Comparison of ENCODE assay signal across 8 mouse cellular contexts in genomic region chr13:109686116-109686876, GRCm38 (mm10).
DNase-seq lines count a peak whose midpoint lies in the region; ATAC-seq and TF ChIP-seq lines count a peak whose summit lies in the region.

No protein-coding gene starts in this region.

- H3K27me3 ChIP-seq in forebrain, embryonic 10.5 days (ENCODE audit: poor library complexity, severe bottlenecking), result 0 out of 2 replicates have a peak, but pooled peaks cover 3% of the 10 kb centered on the region
- H3K27me3 ChIP-seq in limb, embryonic 13.5 days, result no peaks in the 10 kb centered on the region
- no peaks in the 10 kb centered on the region for H3K27me3 ChIP-seq in neural tube, embryonic 15.5 days (replicated peaks)

- no peaks in the 10 kb centered on the region for H3K36me3 ChIP-seq in forebrain, embryonic 10.5 days (replicated peaks)
- no peaks in the 10 kb centered on the region for H3K36me3 ChIP-seq in limb, embryonic 13.5 days
- no peaks in the 10 kb centered on the region for H3K36me3 ChIP-seq in neural tube, embryonic 15.5 days

- peak; percentile 65 for ATAC-seq in limb, embryonic 13.5 days (ENCODE audit: low FRiP score, low read depth)
- no peak for ATAC-seq in neural tube, embryonic 15.5 days (ENCODE audit: low FRiP score)

- H3K27ac ChIP-seq in left cerebral cortex, adult 2 months, result peak overlapping the region; percentile 71
- H3K27ac ChIP-seq in forebrain, embryonic 10.5 days, result peak overlapping the region; percentile 86
- peak overlapping the region; percentile 83 for H3K27ac ChIP-seq in limb, embryonic 13.5 days
- peak overlapping the region; percentile 46 for H3K27ac ChIP-seq in neural tube, embryonic 15.5 days (replicated peaks)

- H3K4me3 ChIP-seq in left cerebral cortex, adult 2 months, result peak overlapping the region; percentile 73
- H3K4me3 ChIP-seq in forebrain, embryonic 10.5 days, result peak overlapping the region; percentile 63
- H3K4me3 ChIP-seq in limb, embryonic 13.5 days, result peak overlapping the region; percentile 52
- peak overlapping the region; percentile 41 for H3K4me3 ChIP-seq in neural tube, embryonic 15.5 days (replicated peaks)

- peaks cover 24% of the 10 kb centered on the region for H3K4me1 ChIP-seq in forebrain, embryonic 10.5 days
- H3K4me1 ChIP-seq in limb, embryonic 13.5 days, result peaks cover 19% of the 10 kb centered on the region
- peaks cover 20% of the 10 kb centered on the region for H3K4me1 ChIP-seq in neural tube, embryonic 15.5 days

- intact Hi-C loops in left cerebral cortex, adult 2 months (cut with DNase I), result loop anchor here (5.0 kb wide), 2 partner anchors 46 to 69 kb away; no protein-coding TSS in a partner anchor
- intact Hi-C loops in left cerebral cortex, postnatal 4 days (cut with DNase I), result no loop called here

- no peaks in the 10 kb centered on the region for H3K9me3 ChIP-seq in forebrain, embryonic 10.5 days
- no peaks in the 10 kb centered on the region for H3K9me3 ChIP-seq in limb, embryonic 13.5 days
- no peaks in the 10 kb centered on the region for H3K9me3 ChIP-seq in neural tube, embryonic 15.5 days (replicated peaks)

- WGBS in forebrain, embryonic 10.5 days, result 38% methylated on average over 4 of the region's 4 CpGs
- 2% methylated on average over 4 of the region's 4 CpGs for WGBS in limb, embryonic 13.5 days
- WGBS in neural tube, embryonic 15.5 days, result 18% methylated on average over 4 of the region's 4 CpGs

- H3K4me2 ChIP-seq in limb, embryonic 13.5 days (replicated peaks), result peak overlapping the region; percentile 85
- H3K4me2 ChIP-seq in neural tube, embryonic 15.5 days, result peak overlapping the region; percentile 70

- no peak for DNase-seq in left cerebral cortex, adult 2 months (ENCODE audit: extremely low spot score in 1 of 2, low spot score in 2 of 2)
- DNase-seq in left cerebral cortex, postnatal 4 days, result no peak
- DNase-seq in forebrain, embryonic 10.5 days (ENCODE audit: extremely low spot score, low spot score), result no peak
- no peak for DNase-seq in urinary bladder, adult 2 months (ENCODE audit: low spot score)
- DNase-seq in layer of hippocampus, postnatal 25 days (ENCODE audit: extremely low spot score in 1 of 2, low spot score in 1 of 2), result no peak
- no peak for DNase-seq in T-cell, adult 2 months (ENCODE audit: low spot score)

- peak overlapping the region; percentile 73 for H3K9ac ChIP-seq in limb, embryonic 13.5 days
- peak overlapping the region; percentile 26; the same call in 1 of the 2 replicates for H3K9ac ChIP-seq in neural tube, embryonic 15.5 days (replicated peaks)

- no peak for TF ChIP-seq CTCF in left cerebral cortex, adult 2 months (IDR thresholded peaks at IDR 0.05)
